Mouse (Mus musculus) neural tube, embryonic 10.5 days (tissue): ENCODE results near the gene Ptbp1.

Source experiments
- DNase-seq: peaks from one replicate; pipeline ENCODE4 v3.0.0-alpha.2; 2017; ENCODE audit warnings: low spot score; ENCODE audit errors: extremely low spot score

Gene Ptbp1

DNA sequence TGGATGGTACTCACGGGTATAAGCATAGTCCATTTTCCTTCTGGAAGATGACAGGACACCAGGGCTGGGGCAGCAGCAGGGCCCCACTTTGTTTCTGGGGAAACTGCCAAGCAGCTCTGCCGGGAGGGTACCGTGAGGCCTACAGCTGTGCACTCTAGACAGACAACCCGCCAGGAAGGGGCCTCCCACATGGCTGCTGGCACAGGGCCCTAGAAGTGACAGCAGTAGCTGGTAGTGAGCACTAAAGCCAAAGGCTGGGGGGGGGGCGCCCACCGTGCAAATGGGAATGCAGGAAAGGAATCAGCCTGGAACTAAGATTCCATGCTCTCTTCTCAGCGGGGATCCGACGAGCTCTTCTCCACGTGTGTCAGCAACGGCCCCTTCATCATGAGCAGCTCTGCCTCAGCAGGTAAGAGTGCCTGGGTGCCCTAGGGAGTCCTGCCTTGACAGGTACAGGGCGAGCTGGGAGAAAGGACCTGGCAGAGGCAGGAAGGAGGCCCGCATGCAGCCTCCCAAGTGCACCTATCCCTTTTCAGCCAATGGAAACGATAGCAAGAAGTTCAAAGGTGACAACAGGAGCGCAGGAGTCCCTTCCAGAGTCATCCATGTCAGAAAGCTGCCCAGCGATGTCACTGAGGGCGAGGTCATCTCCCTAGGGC is 4.3 kb downstream of the Ptbp1 start:
- DNase-seq, result no peak

DNA sequence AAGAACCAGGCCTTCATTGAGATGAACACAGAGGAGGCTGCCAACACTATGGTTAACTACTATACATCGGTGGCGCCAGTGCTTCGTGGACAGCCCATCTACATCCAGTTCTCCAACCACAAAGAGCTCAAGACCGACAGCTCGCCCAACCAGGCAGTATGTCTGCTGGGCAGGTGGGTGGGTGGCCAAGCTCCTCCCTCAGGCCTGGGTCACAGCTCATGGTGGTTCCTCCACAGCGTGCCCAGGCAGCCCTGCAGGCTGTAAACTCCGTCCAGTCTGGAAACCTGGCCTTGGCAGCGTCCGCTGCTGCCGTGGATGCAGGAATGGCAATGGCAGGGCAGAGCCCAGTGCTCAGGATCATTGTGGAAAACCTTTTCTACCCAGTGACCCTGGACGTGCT is 4.9 kb downstream of the Ptbp1 start:
- DNase-seq, result no peak

- no peak for DNase-seq
Observed at GRCm38 (mm10) chr10:79860079-79860911, 6.1 kb downstream of the Ptbp1 start.

DNA sequence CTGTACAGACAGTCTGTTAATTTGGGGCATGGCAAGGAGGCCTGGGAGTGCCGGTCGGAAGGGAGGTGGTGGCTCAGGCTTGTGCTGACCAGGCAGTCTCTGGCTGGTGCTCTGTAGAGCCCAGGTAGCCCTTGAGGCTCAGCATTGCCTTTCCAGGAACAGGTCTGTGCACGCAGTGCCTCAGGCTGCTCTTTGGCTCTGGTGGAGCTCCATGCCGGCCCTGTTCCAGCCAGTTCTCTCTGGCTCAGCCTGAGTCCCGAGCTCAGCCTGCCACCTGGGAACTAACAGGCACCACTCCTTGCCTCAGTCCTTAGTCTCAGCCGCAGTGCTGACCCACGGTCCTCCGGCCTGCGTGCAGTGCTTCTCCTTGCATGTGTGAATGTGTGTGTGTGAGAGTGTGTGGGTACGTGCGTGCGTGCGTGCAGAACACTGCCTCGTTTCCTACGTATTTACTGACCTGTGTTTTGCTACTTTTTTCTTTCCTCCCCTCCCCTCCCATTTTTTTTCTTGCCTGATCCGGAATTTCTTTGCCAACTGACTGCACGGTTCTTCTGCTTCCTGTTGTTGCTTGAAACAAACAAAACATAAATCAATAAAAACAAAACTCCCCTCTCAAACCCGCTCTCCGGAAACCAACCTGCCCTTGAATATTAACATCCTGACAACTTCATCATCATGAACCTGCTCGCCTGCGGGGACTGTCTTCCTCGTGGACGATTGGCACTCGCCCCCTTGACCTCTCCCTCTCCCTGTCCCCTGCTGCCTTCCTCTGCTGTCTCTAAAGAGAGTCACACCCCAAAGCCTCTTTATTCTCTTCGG is 7.2 kb downstream of the Ptbp1 start:
- no peak for DNase-seq

DNA sequence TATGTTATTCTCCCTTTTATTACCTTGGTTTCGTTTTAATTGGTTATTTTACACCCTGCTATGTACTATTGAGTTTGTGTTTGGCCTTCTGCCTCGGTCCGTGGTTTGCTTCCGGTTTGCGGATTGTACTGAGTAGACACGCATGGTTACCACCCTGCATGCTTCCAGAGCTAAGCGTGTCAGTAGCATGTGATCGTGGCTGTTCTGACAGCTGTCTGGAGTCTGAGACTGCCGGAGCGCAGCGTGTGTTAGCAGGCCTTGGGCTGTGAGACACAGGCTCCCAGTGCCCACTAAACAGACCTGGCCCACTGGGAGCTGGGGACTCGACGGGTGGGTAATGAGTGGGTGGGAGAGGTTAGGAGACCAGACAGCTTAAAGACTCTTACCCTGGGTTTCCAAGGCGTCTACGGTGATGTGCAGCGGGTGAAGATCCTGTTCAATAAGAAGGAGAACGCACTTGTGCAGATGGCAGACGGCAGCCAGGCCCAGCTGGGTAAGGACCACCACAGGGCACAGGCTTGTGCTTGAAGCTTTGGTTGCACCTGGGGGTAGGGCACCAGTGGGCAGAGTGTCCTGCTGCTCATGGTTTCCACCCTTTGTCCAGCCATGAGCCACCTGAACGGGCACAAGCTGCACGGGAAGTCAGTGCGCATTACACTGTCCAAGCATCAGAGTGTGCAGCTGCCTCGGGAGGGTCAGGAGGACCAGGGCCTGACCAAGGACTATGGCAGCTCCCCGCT is 8.0 kb downstream of the Ptbp1 start:
- DNase-seq, result no peak

- DNase-seq, result no peak
Observed at GRCm38 (mm10) chr10:79862925-79863324, 8.7 kb downstream of the Ptbp1 start.

DNA sequence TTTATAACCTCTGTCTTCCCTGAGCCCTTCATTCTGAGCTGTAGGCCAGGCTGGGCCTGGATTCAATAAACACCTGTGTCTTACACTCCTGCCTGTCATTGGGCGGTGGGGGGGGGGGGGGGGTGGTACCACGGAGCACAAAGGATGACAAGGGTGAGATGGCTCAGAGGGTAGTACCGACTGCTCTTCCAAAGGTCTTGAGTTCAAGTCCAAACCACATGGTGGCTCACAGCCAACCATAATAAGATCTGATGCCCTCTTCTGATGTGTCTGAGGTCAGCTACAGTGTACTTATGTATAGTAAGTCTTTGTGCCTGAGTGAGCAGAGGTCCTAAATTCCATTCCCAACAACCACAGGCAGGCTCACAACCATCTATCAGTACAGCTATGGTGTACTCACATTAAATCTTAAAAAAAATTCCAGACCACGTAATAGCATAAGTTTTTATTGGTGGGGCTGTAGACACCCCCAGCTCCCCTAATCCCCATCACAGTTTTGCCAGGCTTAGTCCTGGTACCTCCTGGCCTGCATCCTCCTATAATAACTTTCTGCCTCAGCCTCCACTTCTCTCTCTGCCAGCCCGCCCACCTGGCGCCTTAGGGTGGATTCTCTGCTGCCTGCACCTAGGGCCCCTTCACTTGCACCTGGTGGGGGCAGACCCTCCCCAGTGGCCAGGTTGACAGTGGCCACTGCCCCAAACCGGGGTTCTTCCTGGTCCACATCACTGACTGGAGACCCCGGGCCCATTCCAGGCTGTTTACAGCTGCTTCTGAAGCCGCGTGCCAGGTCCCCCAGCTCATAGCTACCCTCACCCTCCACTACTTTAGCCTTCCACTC is 10.3 kb downstream of the Ptbp1 start:
- no peak for DNase-seq

- no peak for DNase-seq
Observed at GRCm38 (mm10) chr10:79865189-79865601, 11.0 kb downstream of the Ptbp1 start.

DNA sequence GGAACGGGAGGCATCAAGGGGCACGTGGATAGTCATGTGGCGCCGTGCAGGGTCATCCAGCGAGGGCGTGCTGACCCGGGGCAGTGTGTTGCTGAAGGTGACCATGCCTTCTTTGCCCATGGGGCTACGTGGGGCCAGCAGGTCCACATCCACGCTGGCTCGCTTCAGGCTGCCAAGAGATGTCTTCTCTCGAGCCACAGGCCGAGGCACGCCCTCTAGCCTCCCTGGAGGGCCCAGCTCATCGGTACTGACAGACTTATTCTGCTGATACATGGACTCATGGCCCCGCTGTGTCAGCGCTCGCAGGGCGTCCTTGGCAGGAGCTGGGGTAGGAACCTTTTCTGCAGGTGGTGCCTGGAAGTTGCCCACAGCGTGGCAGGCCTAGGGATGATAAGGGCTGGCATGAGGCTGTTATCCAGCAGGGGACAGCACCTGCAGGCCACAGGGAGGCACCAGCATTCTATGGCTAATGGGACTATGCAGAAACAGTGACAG is 11.6 kb downstream of the Ptbp1 start:
- no peak for DNase-seq

- no peak for DNase-seq
Observed at GRCm38 (mm10) chr10:79866601-79867000, 12.4 kb downstream of the Ptbp1 start.

- no peak for DNase-seq
Observed at GRCm38 (mm10) chr10:79871845-79872244, 17.6 kb downstream of the Ptbp1 start.

GRCm38 (mm10) chr10:79872862-79873261 is 18.6 kb downstream of the Ptbp1 start:
- no peak for DNase-seq

GRCm38 (mm10) chr10:79873313-79873712 is 19.1 kb downstream of the Ptbp1 start:
- no peak for DNase-seq

- no peak for DNase-seq
Observed at GRCm38 (mm10) chr10:79873715-79874289, 19.6 kb downstream of the Ptbp1 start.

DNA sequence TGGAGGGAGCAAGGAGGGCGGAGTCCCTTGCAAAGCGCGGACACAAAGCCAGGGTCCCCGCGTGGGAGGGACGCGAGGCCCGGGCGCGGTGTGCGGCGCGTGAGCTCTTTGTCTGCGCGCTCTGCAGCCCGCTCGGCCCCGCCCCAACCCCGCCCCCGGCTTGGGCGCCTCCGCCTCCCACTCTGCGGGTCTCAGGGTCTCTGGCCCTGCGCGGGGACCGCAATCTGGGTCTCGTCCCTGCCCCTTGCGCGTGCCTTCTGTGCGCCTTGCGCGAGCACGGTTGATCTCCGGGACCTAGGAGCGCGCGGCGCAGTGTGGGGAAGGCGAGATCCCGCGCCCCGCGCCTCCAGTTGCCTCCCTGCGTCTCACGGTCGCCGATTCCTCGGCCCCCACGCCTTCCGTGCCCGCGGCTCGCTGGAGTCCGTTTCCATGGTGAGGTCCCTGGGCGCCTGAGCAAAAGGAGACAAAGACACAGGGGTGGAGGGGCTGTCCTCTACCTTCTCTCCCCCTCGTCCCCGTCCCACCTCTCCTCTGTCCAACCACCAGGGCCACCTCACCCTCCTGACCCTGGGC is 20.1 kb downstream of the Ptbp1 start, which contains the start of the genes Prtn3 and Plppr3:
Prtn3 (plus strand) TSS at position 187 of the 573 bp plus-strand sequence.
Plppr3 (minus strand) TSS at position 345 of the 573 bp plus-strand sequence.
- peak; percentile 87 for DNase-seq

GRCm38 (mm10) chr10:79877174-79877573 is 22.9 kb downstream of the Ptbp1 start:
- no peak for DNase-seq

- no peak for DNase-seq
Observed at GRCm38 (mm10) chr10:79877757-79878156, 23.5 kb downstream of the Ptbp1 start.

DNA sequence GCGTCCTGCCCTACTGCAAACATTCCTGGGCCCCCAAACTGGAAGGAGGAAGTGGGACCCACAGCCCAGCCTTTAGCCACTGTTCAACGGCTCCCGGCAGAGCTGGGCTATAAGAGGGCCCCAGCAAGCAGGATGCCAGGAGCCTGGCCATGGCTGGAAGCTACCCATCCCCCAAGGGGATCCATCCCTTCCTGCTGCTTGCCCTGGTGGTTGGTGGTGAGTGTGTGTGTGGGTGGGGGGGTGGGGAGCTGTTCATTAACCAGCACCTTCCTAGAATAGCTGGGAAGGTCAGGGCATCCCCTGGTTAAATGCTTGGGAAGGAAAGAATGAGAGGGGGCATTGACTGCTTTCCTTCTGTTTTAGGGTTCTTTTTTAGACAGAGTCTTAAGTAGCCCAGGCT is 25.3 kb downstream of the Ptbp1 start:
- no peak for DNase-seq

DNA sequence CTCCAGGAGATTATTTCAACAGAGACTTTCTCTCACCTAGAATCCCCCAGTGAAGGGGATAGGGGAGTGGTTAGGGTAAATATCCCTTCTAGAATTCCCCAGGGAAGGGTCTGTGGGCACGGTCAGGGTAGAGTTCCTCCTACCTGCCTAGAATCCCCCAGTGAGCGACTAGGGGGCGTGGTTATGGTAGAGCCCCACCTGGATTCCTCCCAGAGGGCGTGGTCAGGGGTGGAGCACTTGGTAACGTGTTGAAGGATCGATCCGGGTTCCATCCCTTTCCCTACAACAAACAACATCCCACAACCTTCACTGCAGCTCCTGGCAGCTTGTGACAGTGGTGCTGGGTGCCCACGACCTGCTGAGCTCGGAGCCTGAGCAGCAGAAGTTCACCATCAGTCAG is 26.5 kb downstream of the Ptbp1 start:
- no peak for DNase-seq
